Comparison of ENCODE assay signal across 8 mouse cellular contexts in genomic region chr4:48279498-48280134, GRCm38 (mm10). TPM values are rescaled to one million over a fixed set of nuclear protein-coding genes. Genes with fewer than 3 reads are reported as not detected.
DNase-seq lines count a peak whose midpoint lies in the region; ATAC-seq lines count a peak whose summit lies in the region.

Erp44 (minus strand) TSS chr4:48279558.
Invs (plus strand) TSS chr4:48279760.

- ATAC-seq in inflammation-experienced regulatory T-cells, adult 6 months: peak; percentile 98
- ATAC-seq in megakaryocyte-erythroid progenitor cell, adult 5-6 weeks (replicated peaks; ENCODE audit: low FRiP score, low TSS enrichment, poor library complexity, severe bottlenecking): peak; percentile 99

- DNase-seq in adrenal gland, adult (ENCODE audit: inconsistent age in 2 of 2, low spot score in 1 of 2): peak; percentile 96 to 98
- DNase-seq in embryo, embryonic 10.5 days (ENCODE audit: low spot score): peak; percentile 99
- peak; percentile 94 for DNase-seq in gastrocnemius, postnatal 14 days
- peak; percentile 96 for DNase-seq in left cerebral cortex, postnatal 10 days (ENCODE audit: extremely low spot score in 1 of 2, low spot score in 2 of 2)
- peak; percentile 95 for DNase-seq in right cerebral cortex, postnatal 25 days
- peak; percentile 91 to 93 for DNase-seq in urinary bladder, postnatal 4 days (ENCODE audit: low spot score in 2 of 2)

- intact Hi-C loops in gastrocnemius, postnatal 14 days (cut with DNase I; ENCODE audit: low total_unique reads): no loop called here
- intact Hi-C loops in left cerebral cortex, postnatal 10 days (cut with DNase I): no loop called here

RNA-seq across cellular contexts. Expression of gene Erp44, which starts in this region (rescaled TPM):
- total RNA-seq in gastrocnemius, postnatal 14 days (2021): 10 to 100 TPM; 26.4 to 27.6 TPM
- polyA plus RNA-seq in inflammation-experienced regulatory T-cells, adult 6 months (2017; shearing (Covaris generic)): 10 to 100 TPM; 48.4 to 84.8 (median 60.7) TPM
- 10 to 100 TPM; 34.9 to 37.0 TPM for total RNA-seq in left cerebral cortex, postnatal 10 days (2021)
- total RNA-seq in megakaryocyte-erythroid progenitor cell, adult 5-6 weeks (2014; fragmentation: Nextera tagmentation): 20.2 and 41.6 TPM in 2 replicates
- total RNA-seq in megakaryocyte-erythroid progenitor cell, adult 5-6 weeks (2017): 57.3 and 58.0 TPM in 2 replicates

RNA-seq across cellular contexts. Expression of gene Invs, which starts in this region (rescaled TPM):
- total RNA-seq in gastrocnemius, postnatal 14 days (2021): 1 to 10 TPM; 2.8 to 3.2 TPM
- 10 to 100 TPM in 1 of 3 experiments, 1 to 10 TPM in 2; 6.0 to 12.4 (median 9.7) TPM for polyA plus RNA-seq in inflammation-experienced regulatory T-cells, adult 6 months (2017; shearing (Covaris generic))
- total RNA-seq in left cerebral cortex, postnatal 10 days (2021): 1 to 10 TPM; 9.3 to 9.6 TPM
- total RNA-seq in megakaryocyte-erythroid progenitor cell, adult 5-6 weeks (2014; fragmentation: Nextera tagmentation): 5.8 and 7.6 TPM in 2 replicates
- total RNA-seq in megakaryocyte-erythroid progenitor cell, adult 5-6 weeks (2017): 3.7 and 5.4 TPM in 2 replicates

Comparison
In these comparisons a context has a peak if more than half of its experiments do, and no peak if none do; other contexts are left out.
1. Peak in every context shown above with its lines: DNase-seq and ATAC-seq.